Mouse (Mus musculus): ENCODE measurements at regions not wholly inside any gene's neighbourhood (a gene's known extent, or its start where the extent isn't known, plus 50 kb on each side); places are given as distances from the start of the nearest gene placed in this dataset.
A peak's percentile ranks its signal among the peaks of the same experiment; 100 is the strongest.

GRCm38 (mm10) chr8:89396673-89397072, 352.7 kb upstream of the Sall1 start:
- no peak for DNase-seq

GRCm38 (mm10) chr8:89392749-89393148, 348.8 kb upstream of the Sall1 start:
- DNase-seq, result no peak

- DNase-seq, result peak; percentile 34
Measured at GRCm38 (mm10) chr8:89388761-89389160, 344.8 kb upstream of the Sall1 start.

- DNase-seq, result peak; percentile 47
Measured at GRCm38 (mm10) chr8:89387295-89387694, 343.3 kb upstream of the Sall1 start.

- no peak for DNase-seq
Measured at GRCm38 (mm10) chr8:89385028-89385427, 341.1 kb upstream of the Sall1 start.

GRCm38 (mm10) chr8:89383781-89384180, 339.8 kb upstream of the Sall1 start:
- DNase-seq, result no peak

- DNase-seq, result no peak
Measured at GRCm38 (mm10) chr8:89382538-89383380, 338.8 kb upstream of the Sall1 start.

- no peak for DNase-seq
Measured at GRCm38 (mm10) chr8:89380436-89380835, 336.5 kb upstream of the Sall1 start.

- no peak for DNase-seq
Measured at GRCm38 (mm10) chr8:89372761-89373160, 328.8 kb upstream of the Sall1 start.

- DNase-seq, result no peak
Measured at GRCm38 (mm10) chr8:89371773-89372132, 327.8 kb upstream of the Sall1 start.

GRCm38 (mm10) chr8:89370816-89371772, 327.1 kb upstream of the Sall1 start:
- no peak for DNase-seq

GRCm38 (mm10) chr8:89365430-89365829, 321.5 kb upstream of the Sall1 start:
- DNase-seq, result no peak

- no peak for DNase-seq
Measured at GRCm38 (mm10) chr8:89358411-89358810, 314.4 kb upstream of the Sall1 start.

- no peak for DNase-seq
Measured at GRCm38 (mm10) chr8:89345547-89345946, 301.6 kb upstream of the Sall1 start.

GRCm38 (mm10) chr8:89341686-89342085, 297.7 kb upstream of the Sall1 start:
- DNase-seq, result no peak

- no peak for DNase-seq
Measured at GRCm38 (mm10) chr8:89335416-89335815, 291.5 kb upstream of the Sall1 start.

GRCm38 (mm10) chr8:89325751-89326351, 281.9 kb upstream of the Sall1 start:
- DNase-seq, result no peak

- DNase-seq, result no peak
Measured at GRCm38 (mm10) chr8:89325248-89325645, 281.3 kb upstream of the Sall1 start.

GRCm38 (mm10) chr8:89324462-89325247, 280.7 kb upstream of the Sall1 start:
- DNase-seq, result peak; percentile 63

GRCm38 (mm10) chr8:89317514-89318289, 273.7 kb upstream of the Sall1 start:
- no peak for DNase-seq

GRCm38 (mm10) chr8:89316566-89317175, 272.7 kb upstream of the Sall1 start:
- no peak for DNase-seq

Data from retina, postnatal 1 day (tissue).